Mouse (Mus musculus) brain, adult 2 months (tissue): ENCODE measurements around the gene Ak2.

ENCODE experiments used
- DNase-seq: peaks from one replicate; pipeline ENCODE4 v3.0.0; 2011; ENCODE audit warnings: low read depth, low spot score

Gene Ak2

GRCm38 (mm10) chr4:129048501-129049305 lies 56.9 kb downstream of the Ak2 start:
- peak; percentile 94 for DNase-seq

GRCm38 (mm10) chr4:129049306-129050011 lies 57.7 kb downstream of the Ak2 start:
- DNase-seq: peak; percentile 87

GRCm38 (mm10) chr4:129050365-129050764 lies 58.6 kb downstream of the Ak2 start:
- no peak for DNase-seq

GRCm38 (mm10) chr4:129050901-129051417 lies 59.2 kb downstream of the Ak2 start:
- DNase-seq: no peak

GRCm38 (mm10) chr4:129051461-129052183 lies 59.9 kb downstream of the Ak2 start:
- no peak for DNase-seq

- DNase-seq: no peak
Measured at GRCm38 (mm10) chr4:129054757-129055156, 63.0 kb downstream of the Ak2 start.

GRCm38 (mm10) chr4:129055562-129055961 lies 63.8 kb downstream of the Ak2 start:
- no peak for DNase-seq

- peak; percentile 97 for DNase-seq
Measured at GRCm38 (mm10) chr4:129057533-129058206, 65.9 kb downstream of the Ak2 start.

- peak; percentile 50 for DNase-seq
Measured at GRCm38 (mm10) chr4:129058207-129059092, 66.7 kb downstream of the Ak2 start, which contains the start of gene Rnf19b. Rnf19b (plus strand) TSS chr4:129058271.

GRCm38 (mm10) chr4:129059125-129059551 lies 67.4 kb downstream of the Ak2 start:
- DNase-seq: peak; percentile 39

- no peak for DNase-seq
Measured at GRCm38 (mm10) chr4:129059922-129060321, 68.2 kb downstream of the Ak2 start.
